ENCODE assay signal across 13 mouse cellular contexts in the genomic region with DNA sequence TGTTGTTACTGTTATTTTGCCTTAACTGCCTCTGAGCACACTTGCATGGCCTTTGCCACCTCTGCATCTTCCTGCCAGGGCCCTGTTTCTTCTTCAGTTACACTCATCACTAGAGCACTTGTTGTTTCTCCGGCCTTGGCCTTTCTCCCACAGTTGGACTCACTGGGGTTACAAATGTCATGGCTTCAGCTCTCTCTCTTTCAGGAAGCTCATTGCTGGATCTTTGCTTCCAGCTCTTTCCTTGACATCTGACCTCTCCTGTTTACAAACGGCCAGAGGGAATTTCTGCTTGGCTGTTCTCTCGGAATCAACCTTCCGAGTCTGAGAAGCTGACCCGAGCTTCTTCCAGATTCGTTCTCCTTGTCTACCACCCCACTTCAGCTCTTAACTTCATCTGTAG.
A peak's percentile ranks its signal among the peaks of the same experiment; 100 is the strongest.
DNase-seq lines count a peak whose midpoint lies in the region; ATAC-seq and TF ChIP-seq lines count a peak whose summit lies in the region.
"Had no signal": no experiment of that assay in that cellular context is flagged by ENCODE, and none has a peak within 500 bp of the region (broad histone marks: within the 10 kb centered on the region; RNA-seq: fewer than 3 reads in every experiment).

No protein-coding gene starts in this region.

- H3K36me3 ChIP-seq in kidney, embryonic 14.5 days (ENCODE audit: control insufficient read depth, insufficient read depth, low read length) = no peaks in the 10 kb centered on the region
- no peaks in the 10 kb centered on the region for H3K36me3 ChIP-seq in lung, postnatal 0 days (ENCODE audit: insufficient read depth, low read length)
- H3K36me3 ChIP-seq in midbrain, postnatal 0 days (ENCODE audit: insufficient read depth, low read length) = no peaks in the 10 kb centered on the region
- H3K36me3 ChIP-seq: heart, embryonic 15.5 days had no signal

- no peaks in the 10 kb centered on the region for H3K27me3 ChIP-seq in kidney, embryonic 14.5 days (ENCODE audit: control insufficient read depth, insufficient read depth, low read length)
- H3K27me3 ChIP-seq in lung, postnatal 0 days (replicated peaks; ENCODE audit: insufficient read depth, low read length) = no peaks in the 10 kb centered on the region
- H3K27me3 ChIP-seq in midbrain, postnatal 0 days (ENCODE audit: insufficient read depth, low read length) = no peaks in the 10 kb centered on the region
- H3K27me3 ChIP-seq: heart, embryonic 15.5 days; megakaryocyte, embryonic 14.5 days had no signal

- no peak overlapping the region for H3K9ac ChIP-seq in kidney, embryonic 14.5 days (ENCODE audit: low read depth, low read length)
- no peak overlapping the region for H3K9ac ChIP-seq in lung, postnatal 0 days (replicated peaks; ENCODE audit: low read depth)
- H3K9ac ChIP-seq in midbrain, postnatal 0 days (replicated peaks; ENCODE audit: low read length, poor library complexity, severe bottlenecking) = no peak overlapping the region
- H3K9ac ChIP-seq: heart, embryonic 15.5 days had no signal

- H3K4me2 ChIP-seq in kidney, embryonic 14.5 days (replicated peaks; ENCODE audit: low read depth, low read length) = no peak overlapping the region
- H3K4me2 ChIP-seq in lung, postnatal 0 days (replicated peaks; ENCODE audit: low read depth, low read length) = no peak overlapping the region
- no peak overlapping the region for H3K4me2 ChIP-seq in midbrain, postnatal 0 days (ENCODE audit: low read depth, low read length, poor library complexity, severe bottlenecking)
- H3K4me2 ChIP-seq: heart, embryonic 15.5 days had no signal

- no peak for TF ChIP-seq EP300 in lung, postnatal 0 days (IDR thresholded peaks at IDR 0.05)

- TF ChIP-seq CTCF in lung, postnatal 0 days (IDR thresholded peaks at IDR 0.05) = no peak
- no peak for TF ChIP-seq CTCF in midbrain, postnatal 0 days (IDR thresholded peaks at IDR 0.05)

- WGBS in kidney, embryonic 14.5 days = 8% methylated on average over 6 of the region's 6 CpGs
- 21% methylated on average over 6 of the region's 6 CpGs for WGBS in lung, postnatal 0 days
- 69% methylated on average over 6 of the region's 6 CpGs for WGBS in midbrain, postnatal 0 days

- H3K4me3 ChIP-seq in kidney, embryonic 14.5 days (ENCODE audit: low read length) = no peak overlapping the region
- no peak overlapping the region for H3K4me3 ChIP-seq in lung, postnatal 0 days (ENCODE audit: low read depth, low read length)
- H3K4me3 ChIP-seq in midbrain, postnatal 0 days (ENCODE audit: low read depth, low read length) = no peak overlapping the region
- H3K4me3 ChIP-seq: erythroblast, embryonic 14.5 days; heart, embryonic 15.5 days; megakaryocyte, embryonic 14.5 days had no signal

- DNase-seq in kidney, adult 18-20 months = peak; percentile 4
- DNase-seq in adrenal gland, postnatal 14 days = peak; percentile 27
- DNase-seq in lung, postnatal 0 days (ENCODE audit: low spot score) = peak; percentile 41
- no peak for DNase-seq in cerebellum, postnatal 36 days
- no peak for DNase-seq in midbrain, postnatal 0 days (ENCODE audit: low spot score)
- no peak for DNase-seq in T-cell, adult 2 months (ENCODE audit: low spot score)
- DNase-seq: cerebellum, adult 2 months; thymus, postnatal 14 days had no signal

- 0 out of 2 replicates have a peak, but pooled peaks cover 3% of the 10 kb centered on the region for H3K4me1 ChIP-seq in kidney, embryonic 14.5 days (ENCODE audit: control insufficient read depth, insufficient read depth, low read length)
- H3K4me1 ChIP-seq in lung, postnatal 0 days (ENCODE audit: insufficient read depth, low read depth, low read length) = no peaks in the 10 kb centered on the region
- no peaks in the 10 kb centered on the region for H3K4me1 ChIP-seq in midbrain, postnatal 0 days (ENCODE audit: insufficient read depth, low read length)
- H3K4me1 ChIP-seq: heart, embryonic 15.5 days; megakaryocyte, embryonic 14.5 days had no signal

- H3K9me3 ChIP-seq in kidney, embryonic 14.5 days (ENCODE audit: control insufficient read depth, low read length) = no peaks in the 10 kb centered on the region
- H3K9me3 ChIP-seq in lung, postnatal 0 days (ENCODE audit: low read length) = no peaks in the 10 kb centered on the region
- no peaks in the 10 kb centered on the region for H3K9me3 ChIP-seq in midbrain, postnatal 0 days (ENCODE audit: low read length)
- H3K9me3 ChIP-seq: heart, embryonic 15.5 days had no signal

- no peak for ATAC-seq in kidney, embryonic 14.5 days (ENCODE audit: low FRiP score, low TSS enrichment)
- ATAC-seq in granulocyte monocyte progenitor cell, adult 5-6 weeks (replicated peaks; ENCODE audit: poor library complexity, severe bottlenecking) = peak; percentile 27; the same call in 1 of the 2 replicates
- peak; percentile 32 for ATAC-seq in lung, postnatal 0 days
- no peak for ATAC-seq in midbrain, postnatal 0 days (ENCODE audit: low FRiP score)

- no peak overlapping the region for H3K27ac ChIP-seq in kidney, embryonic 14.5 days (ENCODE audit: low read depth, low read length)
- no peak overlapping the region for H3K27ac ChIP-seq in lung, postnatal 0 days (ENCODE audit: low read length)
- H3K27ac ChIP-seq in midbrain, postnatal 0 days (ENCODE audit: low read depth, low read length) = no peak overlapping the region
- H3K27ac ChIP-seq: heart, embryonic 15.5 days had no signal

Comparison
In these comparisons a context has a peak if more than half of its experiments do, and no peak if none do; other contexts are left out.
1. DNase-seq: peak in kidney, adult 18-20 months (single experiment), adrenal gland, postnatal 14 days (single experiment) and lung, postnatal 0 days (single experiment); none in cerebellum, postnatal 36 days (0 of 2), midbrain, postnatal 0 days (single experiment) and T-cell, adult 2 months (single experiment).
2. ATAC-seq: peak in granulocyte monocyte progenitor cell, adult 5-6 weeks (single experiment) and lung, postnatal 0 days (single experiment); none in kidney, embryonic 14.5 days (single experiment) and midbrain, postnatal 0 days (single experiment).